Mouse (Mus musculus) G1E (cell line): ENCODE measurements around the gene Tmem199.

Experiments used
- CTCF ChIP-seq: IDR thresholded peaks from 2 replicates; pipeline ENCODE4 v1.5.1; 2012; ENCODE audit warnings: low read depth, low read length, inconsistent platforms, mixed read lengths
- GATA1 ChIP-seq: IDR thresholded peaks from 2 replicates; pipeline ENCODE4 v1.6.1; 2012; ENCODE audit warnings: borderline replicate concordance, low read length, inconsistent platforms, mixed read lengths
- GATA2 ChIP-seq: IDR thresholded peaks from 2 replicates; pipeline ENCODE4 v1.6.1; 2012; ENCODE audit warnings: low read depth, low read length, inconsistent platforms, borderline replicate concordance
- POLR2AphosphoS5 ChIP-seq: IDR thresholded peaks from 2 replicates; pipeline ENCODE4 v1.6.1; 2012; ENCODE audit warnings: low read depth, low read length, inconsistent platforms; ENCODE audit not compliant: insufficient replicate concordance
- TAL1 ChIP-seq: conservative IDR thresholded peaks from 2 replicates; pipeline ENCODE4 v1.6.1; 2012; ENCODE audit warnings: low read depth, low read length, inconsistent platforms, mixed read lengths

- no peak for TF ChIP-seq CTCF
- no peak for TF ChIP-seq GATA1
- TF ChIP-seq TAL1 = no peak
- TF ChIP-seq POLR2AphosphoS5 = no peak
- no peak for TF ChIP-seq GATA2
These were observed 19.1 kb upstream of the Tmem199 start for GRCm38 (mm10) chr11:78531046-78531445.
